Mouse (Mus musculus): ENCODE measurements around the gene Pkn1. TPM values are rescaled to one million over a fixed set of nuclear protein-coding genes. Genes with fewer than 3 reads are reported as not detected.

Pkn1 gene
- polyA plus RNA-seq, 1 experiment from 2014 or later = 24.6 TPM

GRCm38 (mm10) chr8:83737852-83738562, 39.0 kb upstream of the Pkn1 start:
- H3K4me2 ChIP-seq = 0 out of 2 replicates have a peak overlapping the region, but pooled peaks have one; percentile 3
- ATAC-seq (ENCODE audit: low FRiP score) = no peak
- no peak overlapping the region for H3K9ac ChIP-seq (replicated peaks)

GRCm38 (mm10) chr8:83737346-83737745, 38.4 kb upstream of the Pkn1 start:
- Histone ChIP-seq H3K36me3 (no peaks in the 10 kb centered on the region), H3K27me3 (replicated peaks) (peaks cover 30% of the 10 kb centered on the region), H3K4me3 (replicated peaks) (no peak overlapping the region), H3K27ac (replicated peaks) (no peak overlapping the region), H3K9ac (replicated peaks) (no peak overlapping the region), H3K9me3 (replicated peaks) (no peaks in the 10 kb centered on the region), H3K4me1 (peaks cover 10% of the 10 kb centered on the region), H3K4me2 (no peak overlapping the region)
- 90% methylated on average over 4 of the region's 4 CpGs for WGBS
- ATAC-seq (ENCODE audit: low FRiP score) = no peak

More at GRCm38 (mm10) chr8:83737852-83738562, 39.0 kb upstream of the Pkn1 start:
- peaks cover 10% of the 10 kb centered on the region for H3K4me1 ChIP-seq
- no peaks in the 10 kb centered on the region for H3K9me3 ChIP-seq (replicated peaks)
- H3K27me3 ChIP-seq (replicated peaks) = peaks cover 37% of the 10 kb centered on the region
- WGBS = 77% methylated on average over 4 of the region's 4 CpGs
- no peaks in the 10 kb centered on the region for H3K36me3 ChIP-seq
- no peak overlapping the region for H3K27ac ChIP-seq (replicated peaks)
- no peak overlapping the region for H3K4me3 ChIP-seq (replicated peaks)

GRCm38 (mm10) chr8:83736681-83737080, 37.7 kb upstream of the Pkn1 start:
- 85% methylated on average over 4 of the region's 4 CpGs for WGBS
- Histone ChIP-seq H3K9me3 (replicated peaks) (no peaks in the 10 kb centered on the region), H3K36me3 (no peaks in the 10 kb centered on the region), H3K4me2 (no peak overlapping the region), H3K27ac (replicated peaks) (no peak overlapping the region), H3K27me3 (replicated peaks) (peaks cover 23% of the 10 kb centered on the region), H3K4me3 (replicated peaks) (no peak overlapping the region), H3K9ac (replicated peaks) (no peak overlapping the region), H3K4me1 (peaks cover 10% of the 10 kb centered on the region)
- no peak for ATAC-seq (ENCODE audit: low FRiP score)

- ATAC-seq (ENCODE audit: low FRiP score) = no peak
- no peak overlapping the region for H3K27ac ChIP-seq (replicated peaks)
- no peak overlapping the region for H3K4me3 ChIP-seq (replicated peaks)
- 81% methylated on average over 6 of the region's 6 CpGs for WGBS
- H3K4me2 ChIP-seq = no peak overlapping the region
- H3K4me1 ChIP-seq = no peaks in the 10 kb centered on the region
- no peaks in the 10 kb centered on the region for H3K9me3 ChIP-seq (replicated peaks)
- H3K36me3 ChIP-seq = no peaks in the 10 kb centered on the region
- no peaks in the 10 kb centered on the region for H3K27me3 ChIP-seq (replicated peaks)
- no peak overlapping the region for H3K9ac ChIP-seq (replicated peaks)
Measured at GRCm38 (mm10) chr8:83732919-83733318, 33.9 kb upstream of the Pkn1 start.

GRCm38 (mm10) chr8:83731906-83732305, 32.9 kb upstream of the Pkn1 start:
- WGBS = 72% methylated on average over 5 of the region's 5 CpGs
- Histone ChIP-seq H3K9ac (replicated peaks) (no peak overlapping the region), H3K4me1 (no peaks in the 10 kb centered on the region), H3K4me2 (no peak overlapping the region), H3K9me3 (replicated peaks) (no peaks in the 10 kb centered on the region), H3K27ac (replicated peaks) (no peak overlapping the region), H3K36me3 (no peaks in the 10 kb centered on the region), H3K27me3 (replicated peaks) (no peaks in the 10 kb centered on the region), H3K4me3 (replicated peaks) (no peak overlapping the region)
- no peak for ATAC-seq (ENCODE audit: low FRiP score)

DNA sequence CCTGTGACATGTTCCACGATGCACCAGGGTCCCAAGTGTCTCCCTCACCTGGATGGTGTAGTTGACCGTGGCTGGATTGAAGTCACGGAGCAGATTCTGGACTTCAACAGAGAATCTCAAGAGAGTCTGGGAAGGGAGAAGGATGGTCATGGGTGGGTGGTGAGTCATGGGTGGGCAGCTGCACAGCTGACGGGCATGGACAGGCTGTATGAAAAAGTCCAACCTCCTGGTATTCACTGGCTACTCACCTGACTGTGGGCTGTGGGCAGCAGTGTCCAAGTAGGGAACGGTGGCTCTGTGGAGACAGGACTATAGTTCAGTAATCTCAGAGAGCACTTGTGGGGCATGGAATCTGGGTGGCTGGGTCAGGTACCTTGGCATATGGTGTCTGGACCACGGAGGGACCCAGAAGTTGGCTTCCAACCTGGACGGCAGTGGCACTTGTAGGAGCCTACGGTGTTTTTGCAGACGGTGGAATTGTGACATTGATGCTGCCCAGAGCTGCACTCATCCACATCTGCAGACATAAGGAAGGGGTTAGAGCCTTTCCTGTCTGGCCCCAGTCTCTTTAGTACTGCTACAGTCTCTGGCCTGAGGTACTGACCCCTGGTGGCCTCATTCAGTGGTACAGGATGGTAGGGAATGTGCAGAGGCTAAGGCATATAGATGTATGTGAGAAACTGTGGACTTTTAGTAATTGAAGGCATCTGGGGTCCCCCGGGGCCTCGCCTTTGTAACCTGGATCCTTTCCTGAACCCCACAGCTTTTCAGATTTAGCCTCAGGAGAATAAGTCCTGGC, 30.2 kb upstream of the Pkn1 start:
- WGBS = 86% methylated on average over 11 of the region's 11 CpGs
- no peaks in the 10 kb centered on the region for H3K4me1 ChIP-seq
- H3K9me3 ChIP-seq (replicated peaks) = no peaks in the 10 kb centered on the region
- ATAC-seq (ENCODE audit: low FRiP score) = no peak
- H3K4me2 ChIP-seq = no peak overlapping the region
- no peak overlapping the region for H3K27ac ChIP-seq (replicated peaks)
- no peak overlapping the region for H3K9ac ChIP-seq (replicated peaks)
- H3K4me3 ChIP-seq (replicated peaks) = no peak overlapping the region
- no peaks in the 10 kb centered on the region for H3K27me3 ChIP-seq (replicated peaks)
- peaks cover 21% of the 10 kb centered on the region for H3K36me3 ChIP-seq

- Histone ChIP-seq H3K27me3 (replicated peaks) (no peaks in the 10 kb centered on the region), H3K4me2 (no peak overlapping the region), H3K4me1 (no peaks in the 10 kb centered on the region), H3K9me3 (replicated peaks) (no peaks in the 10 kb centered on the region), H3K36me3 (peaks cover 56% of the 10 kb centered on the region), H3K27ac (replicated peaks) (no peak overlapping the region), H3K4me3 (replicated peaks) (no peak overlapping the region), H3K9ac (replicated peaks) (no peak overlapping the region)
- WGBS = 96% methylated on average over 8 of the region's 8 CpGs
- ATAC-seq (ENCODE audit: low FRiP score) = no peak
Measured at GRCm38 (mm10) chr8:83725521-83726102, 26.6 kb upstream of the Pkn1 start.

DNA sequence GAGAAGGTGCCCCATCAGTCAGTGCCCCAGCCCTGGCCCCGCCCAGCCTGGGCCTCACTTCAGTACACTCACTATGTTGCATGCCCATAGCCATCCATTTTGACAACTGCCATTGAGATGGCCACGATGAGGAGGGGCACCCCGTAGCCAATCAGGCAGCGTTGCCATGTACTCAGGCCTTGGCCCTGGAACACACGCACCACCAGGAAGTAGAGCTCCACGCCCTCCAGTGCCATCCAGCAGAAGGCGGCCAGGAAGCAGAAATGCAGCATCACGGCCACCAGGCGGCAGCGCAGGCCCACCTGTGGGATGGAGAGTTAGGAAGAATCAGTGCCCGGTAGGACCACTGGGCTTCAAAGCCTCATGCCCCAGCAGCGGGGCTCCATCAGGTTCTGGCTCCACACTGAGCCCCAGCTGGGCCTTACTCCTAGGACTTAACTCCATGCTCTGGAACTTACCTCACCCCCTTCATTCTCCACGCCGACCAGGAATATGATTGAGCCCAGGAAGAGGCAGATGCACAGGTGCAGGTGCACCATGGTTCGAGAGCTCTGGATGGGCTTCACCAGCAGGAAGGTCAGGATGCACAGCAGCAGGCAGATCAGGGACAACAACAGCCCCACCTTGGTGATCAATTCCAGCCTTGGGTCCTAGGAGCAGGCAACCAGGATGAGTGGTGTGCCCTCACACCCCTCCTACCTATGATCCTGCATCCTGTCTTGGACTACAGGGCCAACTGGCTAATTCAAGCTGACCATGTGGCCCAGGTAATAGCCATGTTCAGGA, 25.9 kb upstream of the Pkn1 start:
- Histone ChIP-seq H3K4me2 (no peak overlapping the region), H3K36me3 (peaks cover 64% of the 10 kb centered on the region)
- peak; percentile 62 for ATAC-seq (ENCODE audit: low FRiP score)

GRCm38 (mm10) chr8:83723447-83724083, 24.6 kb upstream of the Pkn1 start:
- Histone ChIP-seq H3K4me1 (no peaks in the 10 kb centered on the region), H3K27me3 (replicated peaks) (no peaks in the 10 kb centered on the region), H3K27ac (replicated peaks) (no peak overlapping the region), H3K4me2 (no peak overlapping the region), H3K9ac (replicated peaks) (no peak overlapping the region), H3K9me3 (replicated peaks) (no peaks in the 10 kb centered on the region), H3K36me3 (peaks cover 72% of the 10 kb centered on the region), H3K4me3 (replicated peaks) (no peak overlapping the region)
- 86% methylated on average over 11 of the region's 11 CpGs for WGBS
- ATAC-seq (ENCODE audit: low FRiP score) = no peak

More for the DNA sequence above, 25.9 kb upstream of the Pkn1 start:
- Histone ChIP-seq H3K27me3 (replicated peaks) (no peaks in the 10 kb centered on the region), H3K27ac (replicated peaks) (no peak overlapping the region), H3K9ac (replicated peaks) (no peak overlapping the region), H3K9me3 (replicated peaks) (no peaks in the 10 kb centered on the region), H3K4me3 (replicated peaks) (no peak overlapping the region), H3K4me1 (no peaks in the 10 kb centered on the region)
- WGBS = 40% methylated on average over 15 of the region's 15 CpGs

GRCm38 (mm10) chr8:83722631-83723030, 23.7 kb upstream of the Pkn1 start:
- H3K9me3 ChIP-seq (replicated peaks) = no peaks in the 10 kb centered on the region
- peaks cover 72% of the 10 kb centered on the region for H3K36me3 ChIP-seq
- no peak overlapping the region for H3K4me3 ChIP-seq (replicated peaks)
- 92% methylated on average over 12 of the region's 12 CpGs for WGBS
- no peaks in the 10 kb centered on the region for H3K27me3 ChIP-seq (replicated peaks)
- H3K4me1 ChIP-seq = 0 out of 2 replicates have a peak, but pooled peaks cover 5% of the 10 kb centered on the region
- H3K27ac ChIP-seq (replicated peaks) = no peak overlapping the region
- no peak overlapping the region for H3K4me2 ChIP-seq
- ATAC-seq (ENCODE audit: low FRiP score) = no peak
- H3K9ac ChIP-seq (replicated peaks) = no peak overlapping the region

Measured in neural tube, embryonic 15.5 days (tissue).